Mouse (Mus musculus) hindbrain, embryonic 16.5 days (tissue): ENCODE results near the gene Pea15a. TPM values are rescaled to one million over a fixed set of nuclear protein-coding genes. Genes with fewer than 3 reads are reported as not detected.
A peak's percentile ranks its signal among the peaks of the same experiment; 100 is the strongest.

Experiments
- ATAC-seq: fragments of 200-750 bp; cut with Nextera tagmentation; 2 replicates; pipeline ENCODE4 v1.8.0; 2017; ENCODE audit warnings: moderate TSS enrichment, moderate library complexity
- H3K27ac ChIP-seq: fragments of 300-500 bp; sonication (generic); 2 replicates; pipeline ENCODE4 v1.5.1; 2014; ENCODE audit warnings: low read depth, mild to moderate bottlenecking, control low read depth, low read length, moderate library complexity
- H3K27me3 ChIP-seq: fragments of 300-500 bp; sonication (generic); replicated peaks from 2 replicates; pipeline ENCODE4 v1.6.1; 2014; ENCODE audit warnings: low read length; ENCODE audit not compliant: control insufficient read depth, insufficient read depth
- H3K36me3 ChIP-seq: fragments of 300-500 bp; sonication (generic); 2 replicates; pipeline ENCODE4 v1.6.1; 2014; ENCODE audit warnings: mild to moderate bottlenecking, low read length, moderate library complexity, mixed read lengths; ENCODE audit not compliant: control insufficient read depth, insufficient read depth
- H3K4me1 ChIP-seq: fragments of 300-500 bp; sonication (generic); 2 replicates; pipeline ENCODE4 v1.6.1; 2014; ENCODE audit warnings: low read depth, low read length; ENCODE audit not compliant: control insufficient read depth, insufficient read depth
- H3K4me2 ChIP-seq: fragments of 300-500 bp; sonication (generic); 2 replicates; pipeline ENCODE4 v1.6.1; 2014; ENCODE audit warnings: mild to moderate bottlenecking, low read length, control low read depth, moderate library complexity
- H3K4me3 ChIP-seq: fragments of 300-500 bp; sonication (generic); 2 replicates; pipeline ENCODE4 v1.5.1; 2014; ENCODE audit warnings: mild to moderate bottlenecking, low read length, control low read depth, moderate library complexity
- H3K9ac ChIP-seq: fragments of 300-500 bp; sonication (generic); 2 replicates; pipeline ENCODE4 v1.6.1; 2014; ENCODE audit warnings: low read depth, mild to moderate bottlenecking, control low read depth, low read length, moderate library complexity
- H3K9me3 ChIP-seq: fragments of 300-500 bp; sonication (generic); 2 replicates; pipeline ENCODE4 v1.6.1; 2014; ENCODE audit warnings: mild to moderate bottlenecking, low read length, moderate library complexity; ENCODE audit not compliant: control insufficient read depth
- WGBS: fragments of 180-500 bp; shearing (Covaris S2); extraction: QIAGEN DNeasy Blood & Tissue Kit; methylation state at CpG from one replicate; pipeline ENCODE4 v1.1.7; 2014; 5-methylcytosine and 5-hydroxymethylcytosine counted together
- polyA plus RNA-seq: library from polyadenylated mRNA; unstranded; fragments of >200 nt; fragmentation: Nextera tagmentation; extraction: Ambion mirVana; gene quantifications from 2 replicates; pipeline ENCODE4 v1.2.1, GENCODE M21; 2015

Pea15a gene
- polyA plus RNA-seq, 1 experiment from 2014 or later: 563 TPM

GRCm38 (mm10) chr1:172200871-172201447 is 5.6 kb downstream of the Pea15a start:
- peak overlapping the region; percentile 13; the same call in 1 of the 2 replicates for H3K4me3 ChIP-seq
- peak overlapping the region; percentile 94 for H3K27ac ChIP-seq
- peak; percentile 61 for ATAC-seq
- 17% methylated on average over 7 of the region's 7 CpGs for WGBS
- H3K9ac ChIP-seq: peak overlapping the region; percentile 46; the same call in 1 of the 2 replicates
- peaks cover 31% of the 10 kb centered on the region for H3K36me3 ChIP-seq
- no peaks in the 10 kb centered on the region for H3K9me3 ChIP-seq
- H3K4me1 ChIP-seq: peaks cover 58% of the 10 kb centered on the region
- no peaks in the 10 kb centered on the region for H3K27me3 ChIP-seq
- peak overlapping the region; percentile 47 for H3K4me2 ChIP-seq

- no peak for ATAC-seq
- Histone ChIP-seq H3K27me3 (no peaks in the 10 kb centered on the region), H3K9me3 (no peaks in the 10 kb centered on the region), H3K4me3 (no peak overlapping the region), H3K36me3 (peaks cover 34% of the 10 kb centered on the region), H3K4me2 (0 out of 2 replicates have a peak overlapping the region, but pooled peaks have one; percentile 9), H3K27ac (peak overlapping the region; percentile 94), H3K4me1 (peaks cover 52% of the 10 kb centered on the region), H3K9ac (peak overlapping the region; percentile 21; the same call in 1 of the 2 replicates)
- WGBS: 60% methylated on average over 5 of the region's 5 CpGs
Observed at GRCm38 (mm10) chr1:172200161-172200560, 6.4 kb downstream of the Pea15a start.

DNA sequence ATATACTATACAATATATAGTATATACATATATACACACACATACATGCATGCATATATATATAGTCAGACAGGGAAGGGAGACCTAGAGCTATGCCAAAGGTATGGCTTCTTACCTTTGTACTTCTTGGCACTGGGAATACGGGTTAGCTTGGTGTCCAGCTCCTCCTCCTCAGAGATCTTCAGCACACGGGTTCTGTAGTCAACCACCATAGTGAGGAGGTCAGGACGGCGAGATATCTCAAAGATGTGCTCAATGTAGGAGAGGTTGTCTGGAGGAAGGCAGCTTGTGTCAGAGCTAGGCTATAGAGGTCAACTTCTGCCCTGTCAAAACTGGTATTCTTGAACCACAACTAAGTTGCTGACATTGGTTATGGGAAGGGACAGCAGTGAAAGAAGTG is 7.6 kb downstream of the Pea15a start:
- Histone ChIP-seq H3K36me3 (peaks cover 37% of the 10 kb centered on the region), H3K27ac (no peak overlapping the region), H3K4me3 (no peak overlapping the region), H3K9ac (no peak overlapping the region), H3K9me3 (no peaks in the 10 kb centered on the region), H3K27me3 (no peaks in the 10 kb centered on the region), H3K4me1 (peaks cover 42% of the 10 kb centered on the region), H3K4me2 (no peak overlapping the region)
- no peak for ATAC-seq
- 94% methylated on average over 4 of the region's 4 CpGs for WGBS

DNA sequence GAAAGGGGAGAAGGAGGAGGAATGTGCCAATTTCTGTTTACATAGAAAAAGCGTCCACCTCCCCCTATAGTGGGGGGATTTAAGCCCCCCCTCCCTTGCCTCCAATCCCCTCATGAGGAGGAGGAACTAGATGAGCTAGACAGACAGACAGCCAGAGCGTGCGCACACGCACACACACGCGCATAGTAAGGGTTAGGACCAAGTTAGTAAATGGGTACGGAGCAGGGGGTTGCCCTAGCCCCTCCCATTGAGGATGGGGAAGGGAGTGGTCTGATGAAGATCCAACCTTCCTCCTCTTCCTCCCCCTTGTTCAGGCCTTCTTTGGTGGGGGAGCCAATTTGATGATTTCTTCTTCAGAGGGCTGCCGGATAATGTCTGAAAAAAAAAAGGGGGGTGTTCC is 8.3 kb downstream of the Pea15a start:
- Histone ChIP-seq H3K9me3 (no peaks in the 10 kb centered on the region), H3K4me3 (no peak overlapping the region), H3K27me3 (no peaks in the 10 kb centered on the region), H3K9ac (no peak overlapping the region), H3K27ac (no peak overlapping the region), H3K36me3 (peaks cover 41% of the 10 kb centered on the region), H3K4me2 (no peak overlapping the region), H3K4me1 (peaks cover 35% of the 10 kb centered on the region)
- WGBS: 78% methylated on average over 8 of the region's 8 CpGs
- ATAC-seq: no peak

GRCm38 (mm10) chr1:172197851-172198250 is 8.8 kb downstream of the Pea15a start:
- H3K27me3 ChIP-seq: no peaks in the 10 kb centered on the region
- H3K4me3 ChIP-seq: no peak overlapping the region
- WGBS: 67% methylated on average over 5 of the region's 5 CpGs
- no peak overlapping the region for H3K4me2 ChIP-seq
- no peak overlapping the region for H3K9ac ChIP-seq
- H3K27ac ChIP-seq: no peak overlapping the region
- peaks cover 41% of the 10 kb centered on the region for H3K36me3 ChIP-seq
- ATAC-seq: no peak
- H3K9me3 ChIP-seq: no peaks in the 10 kb centered on the region
- H3K4me1 ChIP-seq: peaks cover 30% of the 10 kb centered on the region

DNA sequence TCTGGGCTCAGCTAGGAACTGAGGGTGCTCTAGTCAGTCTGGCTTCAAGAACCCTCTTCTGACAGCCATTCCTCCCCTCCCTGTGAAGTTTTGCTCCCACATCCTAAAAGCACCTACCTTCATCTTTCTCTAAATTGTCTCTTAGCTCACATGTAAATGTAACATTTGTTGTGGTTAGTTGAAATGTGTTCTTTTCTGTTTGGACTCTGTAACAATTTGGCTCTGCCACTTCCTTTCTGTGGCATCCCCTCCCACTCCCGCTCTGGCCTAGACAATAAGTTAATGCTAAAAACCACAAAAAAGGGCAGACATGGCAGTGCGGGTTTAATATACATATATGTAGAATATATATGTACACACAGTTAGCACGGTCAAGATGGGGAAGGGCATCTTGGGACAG is 9.5 kb downstream of the Pea15a start:
- Histone ChIP-seq H3K4me1 (peaks cover 23% of the 10 kb centered on the region), H3K9ac (no peak overlapping the region), H3K4me3 (no peak overlapping the region), H3K9me3 (no peaks in the 10 kb centered on the region), H3K27me3 (no peaks in the 10 kb centered on the region), H3K36me3 (peaks cover 46% of the 10 kb centered on the region), H3K4me2 (no peak overlapping the region), H3K27ac (no peak overlapping the region)
- 87% methylated on average over 3 of the region's 3 CpGs for WGBS
- ATAC-seq: no peak

DNA sequence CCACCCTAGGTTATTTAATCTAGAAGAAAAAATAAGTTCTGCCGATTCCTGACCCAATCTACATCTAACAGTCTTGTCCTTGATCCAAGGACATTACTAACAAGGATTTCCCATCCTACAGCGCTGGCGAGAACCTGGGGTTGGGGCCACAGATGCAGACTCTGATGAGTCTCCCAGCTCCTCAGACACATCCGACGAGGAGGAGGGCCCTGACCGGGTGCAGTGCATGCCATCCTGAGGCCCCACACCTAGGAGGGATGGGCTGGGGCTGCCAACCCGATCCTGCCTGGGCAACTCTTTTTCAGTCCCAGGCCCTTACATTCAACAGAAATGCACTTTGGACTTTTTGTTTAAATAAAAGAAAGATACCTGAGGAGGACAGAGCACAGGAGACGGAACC is 12.2 kb downstream of the Pea15a start:
- Histone ChIP-seq H3K27ac (no peak overlapping the region), H3K4me2 (no peak overlapping the region), H3K4me1 (no peaks in the 10 kb centered on the region; the same call in 1 of the 2 replicates), H3K9ac (no peak overlapping the region; the same call in 1 of the 2 replicates), H3K4me3 (no peak overlapping the region), H3K9me3 (no peaks in the 10 kb centered on the region), H3K36me3 (peaks cover 40% of the 10 kb centered on the region), H3K27me3 (no peaks in the 10 kb centered on the region)
- 71% methylated on average over 8 of the region's 8 CpGs for WGBS
- ATAC-seq: no peak

- H3K4me2 ChIP-seq: no peak overlapping the region
- no peaks in the 10 kb centered on the region for H3K9me3 ChIP-seq
- no peak overlapping the region for H3K9ac ChIP-seq
- peaks cover 32% of the 10 kb centered on the region for H3K36me3 ChIP-seq
- H3K4me3 ChIP-seq: no peak overlapping the region
- H3K27me3 ChIP-seq: no peaks in the 10 kb centered on the region
- H3K27ac ChIP-seq: no peak overlapping the region
- ATAC-seq: no peak
- WGBS: 81% methylated on average over 3 of the region's 3 CpGs
- no peaks in the 10 kb centered on the region for H3K4me1 ChIP-seq
Observed at GRCm38 (mm10) chr1:172192217-172192616, 14.4 kb downstream of the Pea15a start.

GRCm38 (mm10) chr1:172191578-172191977 is 15.0 kb downstream of the Pea15a start:
- no peak for ATAC-seq
- no peaks in the 10 kb centered on the region for H3K27me3 ChIP-seq
- no peak overlapping the region for H3K4me2 ChIP-seq
- H3K4me1 ChIP-seq: no peaks in the 10 kb centered on the region
- peaks cover 32% of the 10 kb centered on the region for H3K36me3 ChIP-seq
- no peak overlapping the region for H3K4me3 ChIP-seq
- no peaks in the 10 kb centered on the region for H3K9me3 ChIP-seq
- 92% methylated on average over 2 of the region's 2 CpGs for WGBS
- H3K9ac ChIP-seq: no peak overlapping the region
- no peak overlapping the region for H3K27ac ChIP-seq
